Mouse (Mus musculus): ENCODE measurements at regions not wholly inside any gene's neighbourhood (a gene's known extent, or its start where the extent isn't known, plus 50 kb on each side); places are given as distances from the start of the nearest gene placed in this dataset.

DNA sequence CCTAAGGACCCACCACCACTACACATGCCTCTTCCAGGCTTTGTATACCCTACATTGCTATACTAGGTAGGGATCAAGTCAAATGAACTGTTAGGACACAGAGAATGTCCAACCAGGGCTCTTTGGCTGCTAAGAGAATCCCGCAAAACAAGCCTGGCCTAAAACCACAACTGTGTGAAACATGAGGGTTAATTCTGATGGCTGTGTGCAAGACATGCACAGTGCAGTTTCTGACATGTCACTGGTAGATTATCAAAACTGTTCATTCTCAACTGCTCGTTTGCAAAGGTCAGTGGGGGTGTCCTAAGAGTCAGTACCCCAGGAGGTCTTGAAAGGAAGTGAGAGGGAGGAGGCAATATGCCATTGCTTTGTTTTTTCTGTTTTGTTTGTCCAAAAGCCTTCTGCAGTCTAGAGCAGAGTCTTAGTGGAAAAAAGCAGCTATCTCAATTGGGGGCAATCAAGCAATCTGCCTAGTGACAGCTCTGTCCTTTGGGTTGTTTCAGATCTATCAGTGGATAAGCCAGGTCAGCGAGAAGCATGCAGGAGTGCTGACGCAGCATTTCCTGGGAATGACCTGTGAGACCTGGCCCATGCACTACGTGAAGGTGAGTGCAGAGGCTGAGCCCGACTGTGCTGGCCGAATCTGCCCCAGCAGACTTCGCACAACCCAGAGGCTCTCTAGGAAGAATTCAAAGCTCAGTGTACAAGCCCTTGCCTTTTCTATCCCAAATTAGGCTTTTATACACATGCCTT lies 151.3 kb upstream of the 4933402D24Rik start:
- no peak for DNase-seq (ENCODE audit: low spot score)

DNA sequence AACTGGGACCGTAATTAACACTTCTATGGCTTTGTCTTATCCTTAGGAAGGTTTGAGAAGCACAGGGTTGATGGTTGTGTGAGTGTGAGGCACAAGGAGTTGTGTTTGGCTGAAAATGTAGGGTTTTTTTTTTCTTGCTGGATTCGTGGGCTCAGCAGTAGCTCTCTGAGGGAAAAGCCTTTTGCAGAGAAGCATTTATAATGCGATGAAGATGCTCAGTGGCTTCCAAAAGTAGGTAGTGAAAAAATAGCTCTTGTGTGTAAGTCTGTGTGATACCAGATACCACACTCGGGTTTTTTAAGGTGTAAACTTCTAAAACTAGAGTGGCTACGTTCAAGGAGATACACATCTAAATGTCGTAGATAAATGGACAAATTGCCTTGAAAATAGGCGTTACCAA lies 149.1 kb upstream of the 4933402D24Rik start:
- no peak for DNase-seq (ENCODE audit: low spot score)

DNA sequence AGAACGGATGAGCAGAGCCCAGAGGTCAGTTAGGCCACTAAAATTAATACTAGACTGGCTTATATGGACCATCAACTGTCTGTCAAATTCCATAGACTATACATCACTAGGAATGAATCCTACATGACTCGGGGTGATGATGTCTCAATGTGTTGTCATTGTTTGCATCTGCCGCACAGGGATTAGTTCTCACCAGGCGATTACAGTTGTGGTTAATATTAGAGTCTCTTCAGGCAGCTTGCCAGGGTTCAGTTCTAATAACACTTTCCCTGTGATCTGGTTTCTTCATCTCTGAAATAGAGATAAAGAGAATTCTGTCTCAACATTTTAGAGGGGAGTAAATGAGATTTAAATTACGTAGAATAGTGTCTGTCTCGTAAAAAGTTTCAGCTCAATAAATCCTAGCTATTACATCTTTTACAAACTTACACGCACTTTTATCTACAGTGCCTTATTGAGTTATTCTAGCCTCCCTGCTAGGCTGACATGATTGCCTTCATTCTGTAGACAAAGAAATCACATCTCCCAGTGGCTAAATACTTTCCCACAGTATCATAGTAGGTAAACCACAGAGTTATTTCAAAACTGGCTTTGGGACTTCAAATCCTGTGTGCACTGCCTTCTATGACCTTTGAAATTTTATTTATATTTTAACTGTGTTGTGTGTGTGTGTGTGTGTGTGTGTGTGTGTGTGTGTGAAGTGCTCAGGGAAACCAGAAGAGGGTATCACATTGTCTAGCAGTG lies 148.0 kb upstream of the 4933402D24Rik start:
- DNase-seq (ENCODE audit: low spot score) = no peak

DNA sequence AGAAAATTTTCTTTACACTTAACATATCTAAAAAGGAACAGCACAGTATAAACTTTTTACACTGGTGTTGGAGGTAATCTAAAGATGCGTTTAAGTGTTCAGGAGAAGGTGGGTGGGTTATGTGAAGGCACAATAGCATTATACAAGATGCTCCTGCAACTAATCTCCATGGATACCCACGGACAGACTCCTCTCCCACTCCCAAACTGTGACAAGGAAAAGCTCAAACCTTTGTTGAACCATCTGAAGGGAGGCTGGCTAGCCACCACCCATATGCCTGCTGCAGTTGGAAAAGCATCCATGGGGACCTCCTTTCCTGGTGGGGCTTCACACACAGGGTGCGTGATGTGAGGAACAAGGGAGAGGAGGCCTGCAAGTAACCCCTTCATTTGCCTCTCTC lies 141.7 kb upstream of the 4933402D24Rik start:
- DNase-seq (ENCODE audit: low spot score) = no peak

DNA sequence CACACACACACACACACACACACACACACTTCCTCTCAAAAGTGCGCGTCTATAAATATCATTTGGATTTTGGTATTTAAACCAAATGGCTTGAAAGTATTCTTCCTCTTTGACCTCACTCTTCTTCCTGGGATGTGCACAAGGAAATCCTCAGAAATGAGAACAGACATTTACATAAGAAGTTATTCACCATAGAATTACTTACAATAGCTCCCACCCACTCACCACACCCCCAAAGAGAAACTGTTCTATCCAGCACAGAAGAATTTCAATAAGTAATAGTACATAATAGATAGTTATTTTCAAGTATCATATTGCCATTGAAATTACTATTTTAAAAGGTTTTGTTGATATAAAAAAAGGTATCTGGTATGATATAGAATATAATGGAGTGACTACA lies 140.1 kb upstream of the 4933402D24Rik start:
- DNase-seq (ENCODE audit: low spot score) = no peak

DNA sequence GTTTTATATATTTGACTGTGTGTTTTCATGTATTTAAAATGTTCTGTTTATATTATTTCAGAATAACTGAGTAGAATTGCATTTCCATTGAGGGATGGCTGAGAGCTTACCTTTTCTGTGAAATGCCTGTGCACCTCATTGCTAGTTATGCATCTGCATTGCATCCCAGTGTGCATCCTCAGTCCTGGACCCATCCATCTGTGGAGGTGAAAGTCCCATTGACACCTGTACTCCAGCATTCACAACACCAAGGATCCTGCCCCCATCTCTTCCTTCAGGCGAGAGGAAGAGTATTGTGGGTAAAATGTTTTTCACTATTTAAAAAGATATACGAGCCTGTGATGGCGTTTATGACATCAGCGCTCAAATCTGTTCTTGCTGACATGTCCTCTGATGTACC lies 134.6 kb upstream of the 4933402D24Rik start:
- DNase-seq (ENCODE audit: low spot score) = no peak

DNA sequence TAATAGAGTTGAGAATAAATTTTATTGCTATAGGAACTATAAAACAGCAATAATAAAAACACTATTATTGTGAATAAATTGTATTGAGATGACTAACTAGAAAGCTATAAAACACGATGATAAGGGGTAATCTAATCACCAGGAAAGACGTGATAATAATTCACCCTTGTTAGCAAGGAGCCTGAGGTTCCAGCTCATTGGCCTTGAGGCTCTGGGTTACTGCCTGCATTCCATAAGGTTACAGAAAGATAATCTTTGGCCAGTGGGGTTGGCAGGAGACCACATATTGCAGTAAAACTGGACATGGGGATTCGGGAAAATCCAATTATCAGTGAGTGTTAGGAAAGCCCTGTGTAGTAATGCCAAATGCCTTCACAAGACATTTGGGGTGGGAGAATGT lies 134.1 kb upstream of the 4933402D24Rik start:
- DNase-seq (ENCODE audit: low spot score) = no peak

DNA sequence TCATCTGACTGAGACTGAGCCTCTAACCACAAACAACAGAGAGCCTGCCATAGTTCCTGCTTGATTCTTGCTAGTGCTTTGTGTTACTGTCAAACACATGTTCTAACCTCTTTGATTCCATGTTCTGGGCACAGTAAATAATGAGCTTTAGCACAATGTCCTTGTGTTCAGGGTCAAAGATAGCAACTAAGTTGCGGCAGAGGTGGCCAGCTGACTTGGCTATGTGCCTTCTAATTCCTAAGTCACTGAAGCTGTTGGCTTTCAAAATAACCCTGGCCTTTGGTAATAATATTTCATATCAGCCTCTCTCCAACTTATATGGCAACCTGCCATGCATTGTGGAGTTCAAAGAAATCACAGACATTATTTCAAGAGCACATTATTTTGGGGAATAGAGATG lies 133.3 kb upstream of the 4933402D24Rik start:
- DNase-seq (ENCODE audit: low spot score) = no peak

DNA sequence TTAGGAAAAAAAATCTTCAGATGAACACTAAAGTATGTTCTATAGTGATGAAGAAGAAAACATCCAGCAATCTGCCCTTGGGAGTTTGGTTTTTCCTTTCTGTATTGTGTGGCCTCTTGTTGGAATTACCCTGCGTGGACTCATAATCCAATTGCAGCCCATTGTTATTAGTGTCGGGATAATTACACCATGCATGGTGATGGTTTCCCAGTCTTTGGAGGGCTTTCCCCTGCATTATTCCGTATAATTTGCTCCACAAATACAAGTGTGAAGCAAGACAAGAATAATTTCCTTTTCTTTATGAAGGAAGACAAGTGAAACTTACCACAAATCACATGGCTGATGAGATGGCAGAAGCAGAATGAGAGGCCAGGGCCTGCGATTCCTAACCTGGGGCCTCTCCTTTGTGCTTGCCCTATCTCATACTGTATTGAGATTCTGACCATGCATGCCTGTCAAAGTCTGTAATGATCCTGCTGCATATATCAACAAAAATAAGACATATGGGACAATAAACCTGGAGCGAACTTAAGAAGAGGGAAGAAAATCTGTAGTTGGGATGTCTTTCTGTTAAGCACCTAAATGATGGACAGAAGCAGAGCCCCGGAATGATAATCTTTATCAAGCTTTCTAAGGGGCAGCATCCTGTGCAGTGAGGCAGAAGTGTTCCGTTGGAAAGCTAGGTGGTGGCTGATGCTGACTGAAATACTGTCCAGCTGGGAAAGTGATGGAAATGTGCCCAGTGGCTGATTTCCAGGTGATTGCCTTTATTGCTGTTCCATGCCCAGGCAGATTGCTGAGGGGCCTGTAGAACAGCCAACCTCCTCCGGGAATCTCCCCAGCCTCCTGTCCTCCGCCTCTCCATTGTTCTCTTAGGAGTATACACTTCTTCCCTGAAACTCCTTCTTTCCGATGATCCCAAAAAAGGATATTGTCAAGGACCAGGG lies 130.8 kb upstream of the 4933402D24Rik start:
- no peak for DNase-seq (ENCODE audit: low spot score)

DNA sequence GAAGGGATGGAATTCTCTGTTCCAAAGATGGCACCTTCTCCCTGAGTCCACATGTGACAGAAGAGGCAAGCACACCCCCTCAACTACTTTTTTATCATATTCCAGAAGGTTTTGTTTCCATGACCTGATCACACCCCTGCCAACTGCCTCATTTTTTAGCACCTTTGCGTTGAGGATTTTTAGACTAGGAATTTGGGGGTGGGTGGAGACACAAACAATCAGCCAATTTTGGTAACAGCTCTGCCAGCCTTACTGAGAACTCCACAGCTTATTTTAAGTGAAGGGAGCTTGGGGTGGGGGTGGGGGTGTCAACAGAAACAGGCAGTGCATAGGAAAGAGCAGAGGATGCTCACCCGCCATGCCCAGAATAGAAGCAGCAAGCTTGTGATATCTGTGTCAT lies 129.7 kb upstream of the 4933402D24Rik start:
- no peak for DNase-seq (ENCODE audit: low spot score)

DNA sequence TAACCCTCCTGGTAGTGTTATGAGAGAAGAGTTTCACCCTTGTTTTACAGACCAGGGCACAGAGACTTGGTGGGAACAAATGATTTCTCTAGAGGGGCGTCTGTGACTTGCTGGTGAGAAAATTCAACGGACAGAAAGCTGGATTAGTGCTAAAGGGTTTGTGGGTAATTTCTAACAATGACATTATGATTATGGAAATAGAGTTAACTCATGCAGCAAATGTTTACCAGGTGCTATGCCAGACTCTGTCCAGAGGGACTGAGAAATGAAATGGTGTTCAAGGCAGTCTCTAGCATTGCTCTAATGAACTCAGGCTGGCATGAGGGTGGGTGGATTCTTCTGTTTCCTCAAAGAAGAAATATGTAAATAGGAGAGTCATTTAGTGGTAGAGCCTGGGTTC lies 128.5 kb upstream of the 4933402D24Rik start:
- DNase-seq (ENCODE audit: low spot score) = no peak

DNA sequence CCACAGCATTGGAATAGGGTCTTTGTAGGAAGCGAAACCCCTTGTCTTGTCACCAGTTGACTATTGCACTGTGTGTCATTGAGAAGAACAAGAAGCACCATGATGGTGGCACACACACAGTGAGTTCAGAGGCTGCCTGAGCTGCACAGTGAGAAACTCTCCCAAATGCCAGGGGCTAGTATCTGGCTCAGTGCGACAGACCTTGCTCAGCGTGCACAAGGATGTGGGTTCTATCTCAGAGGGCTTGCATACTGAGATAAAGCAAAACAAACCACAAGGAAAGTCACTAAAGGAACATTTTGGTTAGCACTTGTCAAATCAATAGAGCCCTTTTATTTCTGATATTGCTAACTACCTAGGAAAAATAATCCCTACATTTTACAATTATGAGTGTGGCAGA lies 110.5 kb upstream of the 4933402D24Rik start:
- no peak for DNase-seq (ENCODE audit: low spot score)

DNA sequence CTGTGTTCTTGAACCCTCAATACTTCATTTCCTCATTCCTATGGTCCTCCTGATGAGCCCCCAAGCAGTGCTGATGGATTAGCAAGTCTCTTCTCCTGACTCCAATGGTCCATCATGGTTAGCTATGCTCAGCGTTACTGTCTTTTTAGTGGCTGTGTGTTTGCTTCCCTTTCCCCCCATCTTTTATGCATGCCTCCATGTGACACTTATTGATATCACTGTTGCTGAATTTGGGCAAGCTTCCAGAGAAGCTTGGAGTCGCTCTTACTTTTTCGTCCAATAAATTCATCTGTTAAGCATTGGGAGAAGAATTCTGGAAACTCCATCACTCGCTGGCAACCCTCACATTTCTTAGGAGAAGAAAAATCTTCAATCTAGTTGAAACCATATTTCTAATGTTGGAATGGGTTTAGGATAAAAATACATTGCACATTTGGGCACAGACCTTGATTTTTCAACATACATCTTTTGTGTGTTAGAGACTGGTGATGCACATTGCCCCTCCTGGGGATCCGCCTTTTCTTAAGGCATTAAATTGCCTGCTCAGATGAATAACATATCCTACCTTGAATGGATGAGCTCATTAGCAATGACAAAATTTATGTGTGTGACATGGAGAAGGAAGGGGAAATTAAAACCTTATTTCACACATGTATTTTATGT lies 107.7 kb upstream of the 4933402D24Rik start:
- DNase-seq (ENCODE audit: low spot score) = no peak

DNA sequence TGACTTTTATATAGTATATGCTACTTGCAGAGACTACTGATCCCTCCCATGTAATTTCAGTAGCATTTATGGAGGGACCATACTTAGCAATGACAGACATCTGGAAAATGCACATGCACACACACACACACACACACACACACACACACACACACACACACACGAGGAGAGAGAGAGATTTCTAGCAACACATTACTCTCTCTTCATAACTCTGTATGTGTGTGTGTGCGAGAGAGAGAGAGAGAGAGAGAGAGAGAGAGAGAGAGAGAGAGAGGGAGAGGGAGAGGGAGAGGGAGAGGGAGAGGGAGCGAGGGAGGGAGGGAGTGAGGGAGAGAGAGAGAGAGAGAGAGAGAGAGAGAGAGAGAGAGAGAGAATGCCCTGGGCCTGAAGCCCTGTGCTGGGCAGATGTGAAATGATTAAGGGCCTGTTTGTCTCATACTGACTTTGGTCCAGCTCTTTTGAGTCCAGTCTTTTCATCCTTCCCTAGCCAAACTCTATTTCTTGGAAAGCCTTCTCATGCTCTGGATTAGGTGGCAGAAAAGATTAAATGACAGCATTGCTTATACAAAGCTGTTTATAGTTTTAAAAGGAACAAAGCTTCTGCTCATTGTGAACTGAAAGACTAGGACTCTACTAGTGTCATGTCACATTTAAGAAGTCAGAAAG lies 106.4 kb upstream of the 4933402D24Rik start:
- no peak for DNase-seq (ENCODE audit: low spot score)

DNA sequence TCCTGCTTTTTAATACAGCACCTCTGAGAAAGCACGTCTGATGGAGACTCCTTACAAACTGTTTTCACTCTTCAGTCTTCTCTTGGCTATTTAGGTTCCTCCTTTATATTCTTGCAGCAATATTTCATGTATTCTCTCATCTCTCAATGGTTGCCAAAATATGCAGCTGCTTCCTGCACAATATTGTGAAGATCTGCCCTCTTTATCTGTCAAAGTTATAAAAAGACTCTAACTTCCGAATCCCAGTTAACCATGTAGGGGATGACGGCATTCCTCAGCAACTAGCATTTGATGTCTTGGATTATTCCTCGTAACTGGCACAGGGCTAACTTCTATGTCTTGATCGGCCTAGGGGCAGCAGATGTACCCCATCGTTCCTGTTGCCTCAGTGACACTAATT lies 102.8 kb upstream of the 4933402D24Rik start:
- no peak for DNase-seq (ENCODE audit: low spot score)

DNA sequence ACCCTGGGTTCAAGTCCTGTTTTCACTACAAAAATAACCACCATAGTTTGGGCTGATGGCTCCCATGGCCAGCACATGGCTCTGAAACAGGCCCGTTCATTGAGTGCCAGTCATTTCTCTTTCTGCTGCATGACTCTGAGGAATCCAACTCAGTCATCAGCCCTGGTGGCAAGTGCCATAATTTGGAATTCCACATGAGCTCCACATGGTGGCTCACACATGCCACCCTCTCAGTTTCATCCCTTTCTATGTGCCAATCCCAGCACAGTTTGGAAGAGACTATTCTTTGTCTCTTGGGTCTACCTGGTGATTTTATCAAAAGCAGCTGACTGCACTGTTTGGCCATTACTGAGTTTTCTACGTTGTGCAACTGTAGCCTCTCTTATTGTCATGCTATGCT lies 100.3 kb upstream of the 4933402D24Rik start:
- no peak for DNase-seq (ENCODE audit: low spot score)

DNA sequence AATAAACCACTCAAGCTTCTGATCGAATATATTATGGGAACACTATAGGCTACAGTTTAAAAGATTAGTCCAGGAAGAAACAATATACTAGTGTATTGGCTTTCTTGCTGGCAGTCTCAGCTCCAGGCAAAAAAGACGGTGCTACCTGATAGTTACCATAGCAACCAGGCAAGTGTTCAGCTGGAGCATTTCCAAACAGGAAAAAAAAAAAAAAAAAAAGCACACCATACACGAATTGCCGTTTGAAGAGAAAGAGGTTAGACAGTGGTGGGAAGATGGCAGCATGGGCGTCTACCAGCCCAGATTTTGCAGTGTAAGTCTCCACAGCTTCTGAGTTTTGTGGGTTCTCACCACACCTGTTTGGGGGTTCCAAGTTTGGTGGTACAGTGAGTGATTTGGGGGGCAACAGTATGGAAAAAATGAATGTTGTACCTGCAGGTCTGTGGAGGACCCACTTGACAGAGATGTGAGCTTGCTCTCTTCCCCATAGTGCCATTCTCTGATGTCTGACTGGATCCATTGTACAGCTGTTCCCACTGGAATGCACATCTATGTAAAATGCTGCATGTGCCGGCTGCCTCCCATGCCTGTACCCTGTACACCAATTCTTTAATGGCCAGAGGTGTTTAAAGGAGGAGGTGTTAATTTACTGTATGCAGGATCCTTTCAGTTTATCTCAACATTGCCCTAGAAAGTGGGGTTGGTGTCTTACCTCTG lies 89.0 kb upstream of the 4933402D24Rik start:
- no peak for DNase-seq (ENCODE audit: low spot score)

DNA sequence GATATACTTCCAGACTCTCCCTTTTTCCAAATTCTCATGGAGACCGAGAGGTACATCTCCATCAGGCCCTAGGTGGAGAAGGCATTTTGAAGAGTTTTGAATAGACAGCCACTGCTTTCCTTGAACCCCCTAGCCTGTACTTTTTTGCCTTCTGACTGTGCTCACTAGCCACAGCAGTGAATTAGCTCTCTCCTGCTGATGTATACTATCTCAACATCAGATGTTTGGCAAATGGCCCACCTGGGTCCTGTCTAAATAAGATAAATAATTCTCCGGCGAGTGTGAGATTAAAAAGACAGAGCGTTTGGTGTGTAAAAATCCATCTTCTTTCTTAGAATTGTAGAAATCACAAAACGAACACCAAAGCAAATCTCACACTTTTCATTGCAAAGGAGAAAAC lies 88.4 kb upstream of the 4933402D24Rik start:
- no peak for DNase-seq (ENCODE audit: low spot score)

DNA sequence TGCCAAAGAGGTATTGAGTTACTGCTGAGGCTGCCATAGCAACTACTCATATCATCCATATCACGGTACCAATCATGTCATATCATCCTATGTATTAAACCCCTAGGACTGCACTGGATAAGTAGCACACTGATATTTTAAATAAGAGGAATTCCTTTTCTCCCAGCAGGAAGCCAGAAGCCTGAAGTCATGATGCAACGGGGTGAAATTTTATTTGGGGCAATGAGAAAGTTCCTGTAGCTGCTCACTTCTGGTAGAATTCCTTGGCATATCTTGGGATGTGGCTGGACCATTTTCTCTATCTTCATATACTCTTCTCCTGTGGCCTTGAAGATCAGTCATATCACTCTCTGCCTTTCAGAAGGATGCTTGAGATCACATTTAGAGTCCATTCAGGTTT lies 87.3 kb upstream of the 4933402D24Rik start:
- no peak for DNase-seq (ENCODE audit: low spot score)

DNA sequence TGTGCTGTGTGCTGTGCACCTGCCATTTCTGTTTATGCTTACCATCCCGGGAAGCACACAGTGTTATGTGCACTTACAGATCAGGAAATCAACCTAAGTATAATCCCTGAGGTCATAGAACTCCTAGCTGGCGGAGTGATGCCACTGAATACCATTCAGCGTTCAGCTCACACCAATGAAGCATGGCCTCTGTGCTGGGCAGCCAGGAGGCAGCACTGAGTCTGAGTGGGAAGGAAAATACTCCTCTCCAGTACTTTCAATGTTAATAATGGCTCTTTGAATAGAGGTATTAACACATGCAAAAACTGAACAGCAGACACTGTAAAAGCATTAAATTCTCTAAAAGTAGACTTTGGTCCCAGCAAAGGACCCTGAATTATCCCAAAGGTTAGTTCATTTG lies 85.7 kb upstream of the 4933402D24Rik start:
- no peak for DNase-seq (ENCODE audit: low spot score)
